Mouse (Mus musculus) regulatory T cell (primary cell): ENCODE measurements around the gene Cisd3.
"Not testable (repeated sequence)": the region's sequence is repeated elsewhere in the genome, so short reads cannot be mapped to it uniquely, and the experiment has no call there.

Source experiments
- in situ Hi-C: fragments of 300-600 bp; cut with MboI, MseI; formaldehyde crosslinking; loops from one replicate; pipeline ENCODE4 v1.15.1; 2025; ENCODE audit warnings: high pct_unique_total_duplicates

Cisd3 gene

GRCm38 (mm10) chr11:97685613-97686321, at the start of gene Cisd3:
Gene Cisd3, plus strand, starts transcription at chr11:97685826.
- in situ Hi-C loops = no loop called here

- in situ Hi-C loops = no loop called here
These were observed 44.0 kb upstream of the Cisd3 start for GRCm38 (mm10) chr11:97641668-97642067.

GRCm38 (mm10) chr11:97642746-97643145, 42.9 kb upstream of the Cisd3 start:
- in situ Hi-C loops = no loop called here

- in situ Hi-C loops = no loop called here
These were observed 42.1 kb upstream of the Cisd3 start for GRCm38 (mm10) chr11:97643380-97644055.

- in situ Hi-C loops = no loop called here
These were observed 40.8 kb upstream of the Cisd3 start for GRCm38 (mm10) chr11:97644834-97645233.

GRCm38 (mm10) chr11:97648541-97648940, 37.1 kb upstream of the Cisd3 start:
- in situ Hi-C loops = not testable (repeated sequence)

GRCm38 (mm10) chr11:97650341-97650740, 35.3 kb upstream of the Cisd3 start:
- in situ Hi-C loops = loop anchor here (5.0 kb wide), 1 partner anchor 47 kb away; no protein-coding TSS in a partner anchor

- in situ Hi-C loops = loop anchor here (5.0 kb wide), 1 partner anchor 44 kb away; no protein-coding TSS in a partner anchor
These were observed 32.2 kb upstream of the Cisd3 start for GRCm38 (mm10) chr11:97653376-97653775.

GRCm38 (mm10) chr11:97654210-97654609, 31.4 kb upstream of the Cisd3 start:
- in situ Hi-C loops = loop anchor here (5.0 kb wide), 1 partner anchor 43 kb away; no protein-coding TSS in a partner anchor

- in situ Hi-C loops = no loop called here
These were observed 29.2 kb upstream of the Cisd3 start for GRCm38 (mm10) chr11:97656269-97656971.

GRCm38 (mm10) chr11:97657184-97657945, 28.3 kb upstream of the Cisd3 start:
- in situ Hi-C loops = no loop called here

GRCm38 (mm10) chr11:97657967-97658366, 27.7 kb upstream of the Cisd3 start:
- in situ Hi-C loops = not testable (repeated sequence)

- in situ Hi-C loops = no loop called here
These were observed 26.8 kb upstream of the Cisd3 start for GRCm38 (mm10) chr11:97658751-97659266.

GRCm38 (mm10) chr11:97659267-97659989, 26.2 kb upstream of the Cisd3 start:
- in situ Hi-C loops = no loop called here

- in situ Hi-C loops = no loop called here
These were observed 25.5 kb upstream of the Cisd3 start for GRCm38 (mm10) chr11:97659990-97660714.

- in situ Hi-C loops = no loop called here
These were observed 24.6 kb upstream of the Cisd3 start for GRCm38 (mm10) chr11:97660734-97661647.

GRCm38 (mm10) chr11:97661648-97662133, 23.9 kb upstream of the Cisd3 start:
- in situ Hi-C loops = no loop called here

- in situ Hi-C loops = no loop called here
These were observed 23.3 kb upstream of the Cisd3 start for GRCm38 (mm10) chr11:97662207-97662892.
